Mouse (Mus musculus): Measurements from ENCODE around the gene Fam216a. TPM values are rescaled to one million over a fixed set of nuclear protein-coding genes. Genes with fewer than 3 reads are reported as not detected.
A peak's percentile ranks its signal among the peaks of the same experiment; 100 is the strongest.
"Not testable (repeated sequence)": the region's sequence is repeated elsewhere in the genome, so short reads cannot be mapped to it uniquely, and the experiment has no call there.

Gene Fam216a
- total RNA-seq (2017) = 45.0 and 52.0 TPM in 2 replicates

GRCm38 (mm10) chr5:122372192-122372769 is at the start of gene Fam216a:
Gene Fam216a, minus strand, starts transcription at chr5:122372364.
- ATAC-seq (replicated peaks in 1 of 2; ENCODE audit: insufficient read depth in 1 of 2, low FRiP score in 2 of 2, low TSS enrichment in 1 of 2, low read depth in 1 of 2, poor library complexity in 2 of 2, severe bottlenecking in 2 of 2) = peak; percentile 96 to 97

GRCm38 (mm10) chr5:122421271-122422068 is 49.3 kb upstream of the Fam216a start, which contains the start of gene Anapc7:
Gene Anapc7, plus strand, starts transcription at chr5:122421693.
- peak; percentile 37 to 42 for ATAC-seq (replicated peaks in 1 of 2; ENCODE audit: insufficient read depth in 1 of 2, low FRiP score in 2 of 2, low TSS enrichment in 1 of 2, low read depth in 1 of 2, poor library complexity in 2 of 2, severe bottlenecking in 2 of 2)

GRCm38 (mm10) chr5:122420676-122421075 is 48.5 kb upstream of the Fam216a start:
- ATAC-seq (replicated peaks in 1 of 2; ENCODE audit: insufficient read depth in 1 of 2, low FRiP score in 2 of 2, low TSS enrichment in 1 of 2, low read depth in 1 of 2, poor library complexity in 2 of 2, severe bottlenecking in 2 of 2) = not testable (repeated sequence)

- ATAC-seq (replicated peaks in 1 of 2; ENCODE audit: insufficient read depth in 1 of 2, low FRiP score in 2 of 2, low TSS enrichment in 1 of 2, low read depth in 1 of 2, poor library complexity in 2 of 2, severe bottlenecking in 2 of 2) = no peak
Measured at GRCm38 (mm10) chr5:122415465-122415864, 43.3 kb upstream of the Fam216a start.

- ATAC-seq (replicated peaks in 1 of 2; ENCODE audit: insufficient read depth in 1 of 2, low FRiP score in 2 of 2, low TSS enrichment in 1 of 2, low read depth in 1 of 2, poor library complexity in 2 of 2, severe bottlenecking in 2 of 2) = no peak
Measured at GRCm38 (mm10) chr5:122414351-122414750, 42.2 kb upstream of the Fam216a start.

- ATAC-seq (replicated peaks in 1 of 2; ENCODE audit: insufficient read depth in 1 of 2, low FRiP score in 2 of 2, low TSS enrichment in 1 of 2, low read depth in 1 of 2, poor library complexity in 2 of 2, severe bottlenecking in 2 of 2) = no peak
Measured at GRCm38 (mm10) chr5:122412826-122413225, 40.7 kb upstream of the Fam216a start.

GRCm38 (mm10) chr5:122411892-122412291 is 39.7 kb upstream of the Fam216a start:
- no peak for ATAC-seq (replicated peaks in 1 of 2; ENCODE audit: insufficient read depth in 1 of 2, low FRiP score in 2 of 2, low TSS enrichment in 1 of 2, low read depth in 1 of 2, poor library complexity in 2 of 2, severe bottlenecking in 2 of 2)

GRCm38 (mm10) chr5:122409692-122410645 is 37.8 kb upstream of the Fam216a start:
- ATAC-seq (replicated peaks in 1 of 2; ENCODE audit: insufficient read depth in 1 of 2, low FRiP score in 2 of 2, low TSS enrichment in 1 of 2, low read depth in 1 of 2, poor library complexity in 2 of 2, severe bottlenecking in 2 of 2) = no peak

- no peak for ATAC-seq (replicated peaks in 1 of 2; ENCODE audit: insufficient read depth in 1 of 2, low FRiP score in 2 of 2, low TSS enrichment in 1 of 2, low read depth in 1 of 2, poor library complexity in 2 of 2, severe bottlenecking in 2 of 2)
Measured at GRCm38 (mm10) chr5:122405537-122405936, 33.4 kb upstream of the Fam216a start.

GRCm38 (mm10) chr5:122403362-122403761 is 31.2 kb upstream of the Fam216a start:
- no peak for ATAC-seq (replicated peaks in 1 of 2; ENCODE audit: insufficient read depth in 1 of 2, low FRiP score in 2 of 2, low TSS enrichment in 1 of 2, low read depth in 1 of 2, poor library complexity in 2 of 2, severe bottlenecking in 2 of 2)

- ATAC-seq (replicated peaks in 1 of 2; ENCODE audit: insufficient read depth in 1 of 2, low FRiP score in 2 of 2, low TSS enrichment in 1 of 2, low read depth in 1 of 2, poor library complexity in 2 of 2, severe bottlenecking in 2 of 2) = no peak
Measured at GRCm38 (mm10) chr5:122402772-122403171, 30.6 kb upstream of the Fam216a start.

- no peak for ATAC-seq (replicated peaks in 1 of 2; ENCODE audit: insufficient read depth in 1 of 2, low FRiP score in 2 of 2, low TSS enrichment in 1 of 2, low read depth in 1 of 2, poor library complexity in 2 of 2, severe bottlenecking in 2 of 2)
Measured at GRCm38 (mm10) chr5:122402160-122402559, 30.0 kb upstream of the Fam216a start.

- ATAC-seq (replicated peaks in 1 of 2; ENCODE audit: insufficient read depth in 1 of 2, low FRiP score in 2 of 2, low TSS enrichment in 1 of 2, low read depth in 1 of 2, poor library complexity in 2 of 2, severe bottlenecking in 2 of 2) = peak in 1 of 2 experiments; percentile 46; a peak in 3 of 4 replicates
Measured at GRCm38 (mm10) chr5:122401303-122401640, 29.1 kb upstream of the Fam216a start.

GRCm38 (mm10) chr5:122400628-122401302 is 28.6 kb upstream of the Fam216a start:
- 0 out of 4 replicates have a peak, but pooled peaks of 1 of the 2 experiments have one; percentile 6 for ATAC-seq (replicated peaks in 1 of 2; ENCODE audit: insufficient read depth in 1 of 2, low FRiP score in 2 of 2, low TSS enrichment in 1 of 2, low read depth in 1 of 2, poor library complexity in 2 of 2, severe bottlenecking in 2 of 2)

GRCm38 (mm10) chr5:122399871-122400270 is 27.7 kb upstream of the Fam216a start:
- ATAC-seq (replicated peaks in 1 of 2; ENCODE audit: insufficient read depth in 1 of 2, low FRiP score in 2 of 2, low TSS enrichment in 1 of 2, low read depth in 1 of 2, poor library complexity in 2 of 2, severe bottlenecking in 2 of 2) = no peak

- no peak for ATAC-seq (replicated peaks in 1 of 2; ENCODE audit: insufficient read depth in 1 of 2, low FRiP score in 2 of 2, low TSS enrichment in 1 of 2, low read depth in 1 of 2, poor library complexity in 2 of 2, severe bottlenecking in 2 of 2)
Measured at GRCm38 (mm10) chr5:122397495-122397894, 25.3 kb upstream of the Fam216a start.

GRCm38 (mm10) chr5:122396791-122397190 is 24.6 kb upstream of the Fam216a start:
- ATAC-seq (replicated peaks in 1 of 2; ENCODE audit: insufficient read depth in 1 of 2, low FRiP score in 2 of 2, low TSS enrichment in 1 of 2, low read depth in 1 of 2, poor library complexity in 2 of 2, severe bottlenecking in 2 of 2) = peak; percentile 40 to 52

Measured in hematopoietic stem cell, adult 5-6 weeks (primary cell).